Mouse (Mus musculus): Measurements from ENCODE around the gene Slc22a23.

The Slc22a23 gene

GRCm38 (mm10) chr13:34269376-34269991, 75.5 kb downstream of the Slc22a23 start:
- no peak for DNase-seq (ENCODE audit: low read depth, low spot score)

GRCm38 (mm10) chr13:34266942-34267660, 77.9 kb downstream of the Slc22a23 start:
- DNase-seq (ENCODE audit: low read depth, low spot score), result no peak

- no peak for DNase-seq (ENCODE audit: low read depth, low spot score)
Measured at GRCm38 (mm10) chr13:34266067-34266466, 78.9 kb downstream of the Slc22a23 start.

GRCm38 (mm10) chr13:34265576-34265975, 79.4 kb downstream of the Slc22a23 start:
- no peak for DNase-seq (ENCODE audit: low read depth, low spot score)

- no peak for DNase-seq (ENCODE audit: low read depth, low spot score)
Measured at GRCm38 (mm10) chr13:34265022-34265565, 79.9 kb downstream of the Slc22a23 start.

GRCm38 (mm10) chr13:34264508-34264907, 80.5 kb downstream of the Slc22a23 start:
- DNase-seq (ENCODE audit: low read depth, low spot score), result no peak

- no peak for DNase-seq (ENCODE audit: low read depth, low spot score)
Measured at GRCm38 (mm10) chr13:34258765-34259164, 86.2 kb downstream of the Slc22a23 start.

GRCm38 (mm10) chr13:34257177-34257576, 87.8 kb downstream of the Slc22a23 start:
- no peak for DNase-seq (ENCODE audit: low read depth, low spot score)

- no peak for DNase-seq (ENCODE audit: low read depth, low spot score)
Measured at GRCm38 (mm10) chr13:34256676-34257075, 88.3 kb downstream of the Slc22a23 start.

GRCm38 (mm10) chr13:34255297-34255696, 89.7 kb downstream of the Slc22a23 start:
- no peak for DNase-seq (ENCODE audit: low read depth, low spot score)

GRCm38 (mm10) chr13:34254691-34255090, 90.3 kb downstream of the Slc22a23 start:
- DNase-seq (ENCODE audit: low read depth, low spot score), result no peak

- DNase-seq (ENCODE audit: low read depth, low spot score), result no peak
Measured at GRCm38 (mm10) chr13:34253736-34254135, 91.2 kb downstream of the Slc22a23 start.

GRCm38 (mm10) chr13:34248941-34249920, 95.8 kb downstream of the Slc22a23 start:
- DNase-seq (ENCODE audit: low read depth, low spot score), result no peak

GRCm38 (mm10) chr13:34248107-34248506, 96.9 kb downstream of the Slc22a23 start:
- no peak for DNase-seq (ENCODE audit: low read depth, low spot score)

GRCm38 (mm10) chr13:34246821-34247220, 98.2 kb downstream of the Slc22a23 start:
- no peak for DNase-seq (ENCODE audit: low read depth, low spot score)

- DNase-seq (ENCODE audit: low read depth, low spot score), result no peak
Measured at GRCm38 (mm10) chr13:34245216-34245615, 99.8 kb downstream of the Slc22a23 start.

GRCm38 (mm10) chr13:34244186-34244585, 100.8 kb downstream of the Slc22a23 start:
- no peak for DNase-seq (ENCODE audit: low read depth, low spot score)

- no peak for DNase-seq (ENCODE audit: low read depth, low spot score)
Measured at GRCm38 (mm10) chr13:34242211-34242610, 102.8 kb downstream of the Slc22a23 start.

GRCm38 (mm10) chr13:34240087-34240428, 104.9 kb downstream of the Slc22a23 start:
- DNase-seq (ENCODE audit: low read depth, low spot score), result no peak

GRCm38 (mm10) chr13:34239371-34240086, 105.5 kb downstream of the Slc22a23 start:
- DNase-seq (ENCODE audit: low read depth, low spot score), result no peak

- DNase-seq (ENCODE audit: low read depth, low spot score), result no peak
Measured at GRCm38 (mm10) chr13:34238646-34239290, 106.2 kb downstream of the Slc22a23 start.
